Mouse (Mus musculus) gastrocnemius, postnatal 14 days (tissue): ENCODE measurements around the gene Pla2g2c. TPM values are rescaled to one million over a fixed set of nuclear protein-coding genes. Genes with fewer than 3 reads are reported as not detected.

Experiments used
- DNase-seq: peaks from one replicate; pipeline ENCODE4 v3.0.0; 2021; ENCODE audit warnings: mixed read lengths
- intact Hi-C: fragments of 180-260 bp; cut with DNase I; formaldehyde crosslinking; loops from one replicate; pipeline ENCODE4 v1.15.1; 2025; ENCODE audit warnings: low total_unique reads
- total RNA-seq, 2 experiments: library from RNA; stranded (reverse); gene quantifications; 2 replicates each; pipeline ENCODE4 v1.2.3; 2021

The Pla2g2c gene
- total RNA-seq, 2 experiments from 2014 or later: not detected

- intact Hi-C loops: no loop called here
- DNase-seq: no peak
Observed at GRCm38 (mm10) chr4:138786141-138786540, 61.5 kb downstream of the Pla2g2c start.

GRCm38 (mm10) chr4:138788381-138788780 lies 63.8 kb downstream of the Pla2g2c start:
- intact Hi-C loops: no loop called here
- no peak for DNase-seq

- no peak for DNase-seq
- intact Hi-C loops: loop anchor here (5.0 kb wide), 1 partner anchor 44 kb away; no protein-coding TSS in a partner anchor
Observed at GRCm38 (mm10) chr4:138791452-138791851, 66.9 kb downstream of the Pla2g2c start.

GRCm38 (mm10) chr4:138792599-138792998 lies 68.0 kb downstream of the Pla2g2c start:
- intact Hi-C loops: loop anchor here (5.0 kb wide), 1 partner anchor 45 kb away; no protein-coding TSS in a partner anchor
- DNase-seq: no peak

GRCm38 (mm10) chr4:138793276-138793675 lies 68.7 kb downstream of the Pla2g2c start:
- intact Hi-C loops: loop anchor here (5.0 kb wide), 1 partner anchor 46 kb away; no protein-coding TSS in a partner anchor
- peak; percentile 38 for DNase-seq

- intact Hi-C loops: loop anchor here (5.0 kb wide), 1 partner anchor 47 kb away; no protein-coding TSS in a partner anchor
Observed at GRCm38 (mm10) chr4:138794344-138794743, 69.8 kb downstream of the Pla2g2c start.

More at GRCm38 (mm10) chr4:138794344-138794743, 69.8 kb downstream of the Pla2g2c start:
- no peak for DNase-seq

Other genes with a start within 250 kb of the Pla2g2c start
- gene Vwa5b1, start 88.9 kb upstream of the Pla2g2c start, total RNA-seq: not detected
- under 1 TPM; 0.16 to 0.29 TPM for gene Ubxn10, start 12.4 kb downstream of the Pla2g2c start, total RNA-seq
- gene Pla2g2f, start 32.8 kb downstream of the Pla2g2c start, total RNA-seq: not detected
- gene Pla2g2d, start 50.9 kb downstream of the Pla2g2c start, total RNA-seq: not detected
- gene Pla2g5, start 138.7 kb downstream of the Pla2g2c start, total RNA-seq: 1 to 10 TPM in 1 of 2 experiments, under 1 TPM in 1; 0.95 to 1.8 TPM
- not detected for gene Gm13030, start 149.2 kb downstream of the Pla2g2c start, total RNA-seq
- not detected for gene Pla2g2e, start 153.2 kb downstream of the Pla2g2c start, total RNA-seq
- 1 to 10 TPM; 7.3 to 8.9 TPM for gene Otud3, start 189.2 kb downstream of the Pla2g2c start, total RNA-seq
- not detected for gene Rnf186, start 242.3 kb downstream of the Pla2g2c start, total RNA-seq
- gene Tmco4, start 248.1 kb downstream of the Pla2g2c start, total RNA-seq: 1 to 10 TPM; 3.4 to 3.5 TPM